Mouse (Mus musculus) left cerebral cortex, postnatal 36 days (tissue): Measurements from ENCODE around the gene Ivl. TPM values are rescaled to one million over a fixed set of nuclear protein-coding genes. Genes with fewer than 3 reads are reported as not detected.

ENCODE experiments used
- DNase-seq, 2 experiments: peaks; one replicate each; pipeline ENCODE4 v3.0.0; 2021 to 2022; ENCODE audit warnings: low spot score in 2 of 2, mixed read lengths in 1 of 2
- intact Hi-C: fragments of 180-260 bp; cut with DNase I; formaldehyde crosslinking; loops from one replicate; pipeline ENCODE4 v1.15.1; 2025
- total RNA-seq, 2 experiments: library from RNA; stranded (reverse); gene quantifications; 2 replicates each; pipeline ENCODE4 v1.2.3; 2021

The Ivl gene
- not detected for total RNA-seq

- no peak for DNase-seq
- intact Hi-C loops: no loop called here
These were observed at the start of gene Ivl for GRCm38 (mm10) chr3:92573449-92574041. Gene Ivl (minus strand): TSS chr3:92573735.

GRCm38 (mm10) chr3:92621560-92621959 lies 48.0 kb upstream of the Ivl start, which contains the start of gene Lce6a:
Gene Lce6a (minus strand): TSS chr3:92621660.
- no peak for DNase-seq
- intact Hi-C loops: no loop called here

- DNase-seq: no peak
- intact Hi-C loops: loop anchor here (10.0 kb wide), 1 partner anchor 215 kb away; no protein-coding TSS in a partner anchor
These were observed 36.3 kb upstream of the Ivl start for GRCm38 (mm10) chr3:92609804-92610203.

GRCm38 (mm10) chr3:92607392-92607791 lies 33.9 kb upstream of the Ivl start, which contains the start of gene 2210017I01Rik:
Gene 2210017I01Rik (minus strand): TSS chr3:92607492.
- DNase-seq: no peak
- intact Hi-C loops: loop anchor here (10.0 kb wide), 1 partner anchor 213 kb away; no protein-coding TSS in a partner anchor

- no peak for DNase-seq
- intact Hi-C loops: loop anchor here (10.0 kb wide), 1 partner anchor 207 kb away; no protein-coding TSS in a partner anchor
These were observed 28.6 kb upstream of the Ivl start for GRCm38 (mm10) chr3:92602169-92602568.

- DNase-seq: no peak
- intact Hi-C loops: loop anchor here (10.0 kb wide), 1 partner anchor 206 kb away; no protein-coding TSS in a partner anchor
These were observed 26.9 kb upstream of the Ivl start for GRCm38 (mm10) chr3:92600456-92600855.

GRCm38 (mm10) chr3:92599973-92600372 lies 26.4 kb upstream of the Ivl start:
- intact Hi-C loops: loop anchor here (10.0 kb wide), 1 partner anchor 205 kb away; no protein-coding TSS in a partner anchor

GRCm38 (mm10) chr3:92598429-92598828 lies 24.9 kb upstream of the Ivl start:
- DNase-seq: no peak
- intact Hi-C loops: no loop called here

More at GRCm38 (mm10) chr3:92599973-92600372, 26.4 kb upstream of the Ivl start:
- DNase-seq: no peak

GRCm38 (mm10) chr3:92588858-92589257 lies 15.3 kb upstream of the Ivl start, which contains the start of gene Smcp:
Gene Smcp (minus strand): TSS chr3:92588997.
- no peak for DNase-seq
- intact Hi-C loops: no loop called here

GRCm38 (mm10) chr3:92587190-92587589 lies 13.7 kb upstream of the Ivl start:
- no peak for DNase-seq
- intact Hi-C loops: no loop called here

- DNase-seq: no peak
These were observed 11.5 kb upstream of the Ivl start for GRCm38 (mm10) chr3:92585055-92585454.

GRCm38 (mm10) chr3:92583164-92583826 lies 9.8 kb upstream of the Ivl start:
- intact Hi-C loops: no loop called here
- no peak for DNase-seq

More at GRCm38 (mm10) chr3:92585055-92585454, 11.5 kb upstream of the Ivl start:
- intact Hi-C loops: no loop called here

- no peak for DNase-seq
- intact Hi-C loops: no loop called here
These were observed 6.0 kb upstream of the Ivl start for GRCm38 (mm10) chr3:92579508-92579907.

GRCm38 (mm10) chr3:92578652-92579413 lies 5.3 kb upstream of the Ivl start:
- intact Hi-C loops: no loop called here
- no peak for DNase-seq

- intact Hi-C loops: no loop called here
- DNase-seq: no peak
These were observed 900 bp downstream of the Ivl start for GRCm38 (mm10) chr3:92572514-92573155.

GRCm38 (mm10) chr3:92568752-92569151 lies 4.8 kb downstream of the Ivl start:
- intact Hi-C loops: no loop called here
- no peak for DNase-seq

- intact Hi-C loops: no loop called here
- DNase-seq: no peak
These were observed 8.1 kb downstream of the Ivl start for GRCm38 (mm10) chr3:92565418-92565817.

GRCm38 (mm10) chr3:92534411-92534810 lies 39.1 kb downstream of the Ivl start, which contains the start of gene 2310046K23Rik:
Gene 2310046K23Rik (minus strand): TSS chr3:92534511.
- intact Hi-C loops: no loop called here

More at GRCm38 (mm10) chr3:92534411-92534810, 39.1 kb downstream of the Ivl start, which contains the start of gene 2310046K23Rik:
- no peak for DNase-seq
